Mouse (Mus musculus) E14TG2a.4 (cell line): ENCODE measurements around the gene Cry1.
A peak's percentile ranks its signal among the peaks of the same experiment; 100 is the strongest.

Experiments
- H3K27me3 ChIP-seq: 2 replicates; pipeline ENCODE4 v1.6.1; 2014; ENCODE audit warnings: low read length, control low read depth; ENCODE audit not compliant: insufficient read depth
- H3K36me3 ChIP-seq: 2 replicates; pipeline ENCODE4 v1.6.1; 2014; ENCODE audit warnings: low read length, control low read depth; ENCODE audit not compliant: insufficient read depth
- H3K4me1 ChIP-seq: replicated peaks from 2 replicates; pipeline ENCODE4 v1.6.1; 2014; ENCODE audit warnings: low read depth, low read length, control low read depth
- H3K4me3 ChIP-seq: replicated peaks from 2 replicates; pipeline ENCODE4 v1.5.1; 2014; ENCODE audit warnings: mild to moderate bottlenecking, low read length
- H3K9me3 ChIP-seq: 2 replicates; pipeline ENCODE4 v1.6.1; 2014; ENCODE audit warnings: low read length, control low read depth
- CTCF ChIP-seq: conservative IDR thresholded peaks from 2 replicates; pipeline ENCODE4 v1.5.1; 2014; ENCODE audit warnings: low read length
- NANOG ChIP-seq: IDR thresholded peaks from 2 replicates; pipeline ENCODE4 v1.6.1; 2014; ENCODE audit warnings: borderline replicate concordance, low read length, mixed read lengths
- POU5F1 ChIP-seq: IDR thresholded peaks from 2 replicates; pipeline ENCODE4 v1.6.1; 2014; ENCODE audit warnings: low read length, borderline replicate concordance

Gene Cry1

GRCm38 (mm10) chr10:85204255-85204855, 19.5 kb upstream of the Cry1 start:
- H3K9me3 ChIP-seq, result peaks cover 39% of the 10 kb centered on the region
- H3K36me3 ChIP-seq, result no peaks in the 10 kb centered on the region
- no peak overlapping the region for H3K4me3 ChIP-seq
- H3K4me1 ChIP-seq, result peaks cover 22% of the 10 kb centered on the region
- TF ChIP-seq NANOG (no peak), CTCF (no peak), POU5F1 (no peak)
- no peaks in the 10 kb centered on the region for H3K27me3 ChIP-seq

- H3K9me3 ChIP-seq, result 0 out of 2 replicates have a peak, but pooled peaks cover 3% of the 10 kb centered on the region
- H3K27me3 ChIP-seq, result peaks cover 2% of the 10 kb centered on the region; the same call in 1 of the 2 replicates
- H3K36me3 ChIP-seq, result no peaks in the 10 kb centered on the region
- TF ChIP-seq NANOG, result no peak
- TF ChIP-seq POU5F1, result no peak
- no peak for TF ChIP-seq CTCF
- no peak overlapping the region for H3K4me3 ChIP-seq
- peaks cover 25% of the 10 kb centered on the region for H3K4me1 ChIP-seq
Observed at GRCm38 (mm10) chr10:85194528-85194927, 9.7 kb upstream of the Cry1 start.

DNA sequence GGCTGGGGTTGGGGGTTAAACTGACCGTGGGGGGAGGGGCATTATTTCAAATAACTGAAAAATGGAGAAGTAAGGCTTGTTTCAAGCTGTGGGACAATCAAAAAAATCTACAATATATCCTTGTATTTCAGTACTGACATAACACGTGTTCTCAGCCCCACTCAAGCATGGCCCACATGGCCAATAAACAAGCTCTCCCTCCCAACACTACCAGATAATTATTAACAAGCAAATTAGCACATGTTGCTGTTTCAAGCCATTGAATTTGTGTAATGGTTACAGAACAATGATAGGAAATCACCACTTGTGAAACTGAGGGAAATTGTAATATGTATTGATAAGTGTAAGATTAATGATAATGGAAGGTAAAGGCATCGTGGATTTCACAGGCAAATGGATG, 8.5 kb upstream of the Cry1 start:
- TF ChIP-seq NANOG (no peak), POU5F1 (no peak), CTCF (no peak)
- Histone ChIP-seq H3K36me3 (no peaks in the 10 kb centered on the region), H3K4me3 (no peak overlapping the region), H3K4me1 (peaks cover 27% of the 10 kb centered on the region), H3K27me3 (peaks cover 2% of the 10 kb centered on the region; the same call in 1 of the 2 replicates), H3K9me3 (0 out of 2 replicates have a peak, but pooled peaks cover under 1% of the 10 kb centered on the region)

DNA sequence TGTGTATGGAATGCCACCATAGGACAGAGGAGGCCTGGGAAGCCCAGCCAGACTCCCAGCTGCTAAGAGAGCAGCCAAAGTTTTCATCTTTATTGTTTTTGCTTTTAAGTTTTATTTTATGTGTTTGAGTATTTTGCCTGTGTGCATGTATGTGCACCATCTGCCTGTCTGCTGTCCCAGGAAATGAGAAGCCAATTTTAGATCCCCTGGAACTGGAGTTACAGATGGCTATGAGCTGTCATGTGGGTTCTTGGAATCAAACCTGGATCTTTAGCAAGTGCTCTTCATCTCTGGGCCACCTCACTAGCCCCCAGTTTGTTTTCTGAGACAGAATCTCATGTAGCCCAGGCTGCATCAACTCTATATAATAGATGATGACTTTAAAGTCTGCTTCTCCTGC, 5.8 kb upstream of the Cry1 start:
- no peak overlapping the region for H3K4me3 ChIP-seq
- peaks cover 2% of the 10 kb centered on the region; the same call in 1 of the 2 replicates for H3K27me3 ChIP-seq
- peaks cover 15% of the 10 kb centered on the region for H3K4me1 ChIP-seq
- H3K36me3 ChIP-seq, result no peaks in the 10 kb centered on the region
- H3K9me3 ChIP-seq, result no peaks in the 10 kb centered on the region
- no peak for TF ChIP-seq NANOG
- TF ChIP-seq CTCF, result no peak
- TF ChIP-seq POU5F1, result no peak

GRCm38 (mm10) chr10:85189966-85190365, 5.1 kb upstream of the Cry1 start:
- TF ChIP-seq POU5F1 (no peak), CTCF (no peak), NANOG (no peak)
- peaks cover 18% of the 10 kb centered on the region for H3K4me1 ChIP-seq
- peaks cover 2% of the 10 kb centered on the region; the same call in 1 of the 2 replicates for H3K27me3 ChIP-seq
- no peaks in the 10 kb centered on the region for H3K36me3 ChIP-seq
- H3K9me3 ChIP-seq, result no peaks in the 10 kb centered on the region
- no peak overlapping the region for H3K4me3 ChIP-seq

DNA sequence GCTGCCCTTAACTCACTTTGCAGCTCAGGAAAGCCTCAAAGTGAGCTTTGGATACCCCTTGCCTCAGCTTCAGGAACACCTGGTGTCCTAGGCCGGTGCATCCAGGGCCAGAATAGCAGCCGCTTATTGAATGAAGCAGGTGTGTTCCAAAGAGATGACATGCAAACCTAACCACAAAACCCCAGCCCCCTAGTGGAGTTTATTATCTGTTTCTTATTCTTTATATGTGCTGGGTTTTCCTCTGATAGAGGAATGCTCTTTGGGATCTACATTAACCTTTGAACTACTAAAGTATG, 1.6 kb upstream of the Cry1 start:
- peaks cover 13% of the 10 kb centered on the region for H3K36me3 ChIP-seq
- H3K9me3 ChIP-seq, result no peaks in the 10 kb centered on the region
- no peak overlapping the region for H3K4me3 ChIP-seq
- TF ChIP-seq POU5F1 (no peak), CTCF (no peak), NANOG (no peak)
- H3K4me1 ChIP-seq, result peaks cover 29% of the 10 kb centered on the region
- H3K27me3 ChIP-seq, result peaks cover 15% of the 10 kb centered on the region

- no peaks in the 10 kb centered on the region for H3K9me3 ChIP-seq
- peaks cover 13% of the 10 kb centered on the region for H3K36me3 ChIP-seq
- H3K27me3 ChIP-seq, result peaks cover 15% of the 10 kb centered on the region
- H3K4me3 ChIP-seq, result peak overlapping the region; percentile 93
- TF ChIP-seq POU5F1 (no peak), NANOG (no peak), CTCF (no peak)
- peaks cover 29% of the 10 kb centered on the region for H3K4me1 ChIP-seq
Observed at GRCm38 (mm10) chr10:85185639-85186498, 1.0 kb upstream of the Cry1 start.

- peaks cover 15% of the 10 kb centered on the region for H3K27me3 ChIP-seq
- H3K9me3 ChIP-seq, result no peaks in the 10 kb centered on the region
- H3K36me3 ChIP-seq, result peaks cover 13% of the 10 kb centered on the region
- peak overlapping the region; percentile 93 for H3K4me3 ChIP-seq
- TF ChIP-seq NANOG (no peak), POU5F1 (no peak), CTCF (no peak)
- H3K4me1 ChIP-seq, result peaks cover 24% of the 10 kb centered on the region
Observed at GRCm38 (mm10) chr10:85184201-85184963, 482 bp downstream of the Cry1 start.
